Mouse (Mus musculus): Measurements from ENCODE around the gene Pigo. TPM values are rescaled to one million over a fixed set of nuclear protein-coding genes. Genes with fewer than 3 reads are reported as not detected.

Gene Pigo
- 19.2 and 21.3 TPM in 2 replicates for polyA plus RNA-seq (2015; fragmentation: Nextera tagmentation; extraction: Ambion mirVana)

- peaks cover 45% of the 10 kb centered on the region for H3K36me3 ChIP-seq (ENCODE audit: insufficient read depth, low read length)
- no peaks in the 10 kb centered on the region for H3K9me3 ChIP-seq (replicated peaks; ENCODE audit: low read length)
- WGBS = 5% methylated on average over 42 of the region's 42 CpGs
- peak within 1 kb of the TSS; percentile 64 for H3K9ac ChIP-seq (ENCODE audit: low read depth, low read length)
- H3K4me3 ChIP-seq (replicated peaks; ENCODE audit: low read depth, low read length) = peak within 1 kb of the TSS; percentile 49
- TF ChIP-seq CTCF (IDR thresholded peaks at IDR 0.05; ENCODE audit: low read depth) = peak; percentile 83
- peaks cover 12% of the 10 kb centered on the region for H3K4me1 ChIP-seq (replicated peaks; ENCODE audit: insufficient read depth, low read length)
- H3K27ac ChIP-seq = peak within 1 kb of the TSS; percentile 90
- peak; percentile 98 for DNase-seq (ENCODE audit: low spot score)
- ATAC-seq (replicated peaks; ENCODE audit: low FRiP score, low read depth) = peak; percentile 90
- H3K27me3 ChIP-seq (ENCODE audit: insufficient read depth, low read length) = no peaks in the 10 kb centered on the region
- peak within 1 kb of the TSS; percentile 64 for H3K4me2 ChIP-seq (ENCODE audit: low read length)
Measured at GRCm38 (mm10) chr4:43025084-43025960, at the start of gene Pigo. Gene Pigo, minus strand, starts transcription at chr4:43025819.

DNA sequence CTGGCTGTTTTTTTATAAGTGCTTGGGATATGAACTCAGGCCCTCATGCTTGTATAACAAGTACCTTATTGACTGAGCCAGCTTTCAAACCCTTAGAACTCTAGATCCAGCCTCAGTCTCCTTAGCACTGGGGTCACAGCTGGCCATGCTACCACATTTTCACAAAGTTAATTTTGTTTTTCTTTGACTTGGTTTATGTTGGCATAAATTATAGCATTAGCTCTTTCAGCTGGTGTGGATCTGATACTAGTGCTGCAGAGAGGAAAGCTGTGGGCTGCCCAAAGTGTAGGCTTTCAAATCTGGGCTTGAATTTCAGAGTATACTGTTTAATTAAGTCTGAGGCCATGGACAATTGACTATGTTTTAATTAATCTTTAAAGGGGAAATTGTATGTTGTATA lies 49.3 kb upstream of the Pigo start:
- Histone ChIP-seq H3K4me3 (replicated peaks; ENCODE audit: low read depth, low read length) (no peak overlapping the region), H3K36me3 (ENCODE audit: insufficient read depth, low read length) (no peaks in the 10 kb centered on the region), H3K4me2 (ENCODE audit: low read length) (no peak overlapping the region), H3K9me3 (replicated peaks; ENCODE audit: low read length) (no peaks in the 10 kb centered on the region), H3K4me1 (replicated peaks; ENCODE audit: insufficient read depth, low read length) (no peaks in the 10 kb centered on the region), H3K27ac (no peak overlapping the region), H3K27me3 (ENCODE audit: insufficient read depth, low read length) (no peaks in the 10 kb centered on the region), H3K9ac (ENCODE audit: low read depth, low read length) (no peak overlapping the region)
- peak; percentile 76 for DNase-seq (ENCODE audit: low spot score)
- ATAC-seq (replicated peaks; ENCODE audit: low FRiP score, low read depth) = no peak
- no peak for TF ChIP-seq CTCF (IDR thresholded peaks at IDR 0.05; ENCODE audit: low read depth)

GRCm38 (mm10) chr4:43065471-43065870 lies 39.9 kb upstream of the Pigo start:
- Histone ChIP-seq H3K27me3 (ENCODE audit: insufficient read depth, low read length) (no peaks in the 10 kb centered on the region), H3K4me3 (replicated peaks; ENCODE audit: low read depth, low read length) (no peak overlapping the region), H3K9ac (ENCODE audit: low read depth, low read length) (no peak overlapping the region), H3K4me1 (replicated peaks; ENCODE audit: insufficient read depth, low read length) (no peaks in the 10 kb centered on the region), H3K9me3 (replicated peaks; ENCODE audit: low read length) (no peaks in the 10 kb centered on the region), H3K27ac (no peak overlapping the region), H3K36me3 (ENCODE audit: insufficient read depth, low read length) (no peaks in the 10 kb centered on the region), H3K4me2 (ENCODE audit: low read length) (no peak overlapping the region)
- ATAC-seq (replicated peaks; ENCODE audit: low FRiP score, low read depth) = no peak
- 93% methylated on average over 4 of the region's 4 CpGs for WGBS
- DNase-seq (ENCODE audit: low spot score) = no peak
- no peak for TF ChIP-seq CTCF (IDR thresholded peaks at IDR 0.05; ENCODE audit: low read depth)

GRCm38 (mm10) chr4:43060286-43060685 lies 34.7 kb upstream of the Pigo start:
- Histone ChIP-seq H3K9ac (ENCODE audit: low read depth, low read length) (no peak overlapping the region), H3K4me2 (ENCODE audit: low read length) (no peak overlapping the region), H3K36me3 (ENCODE audit: insufficient read depth, low read length) (no peaks in the 10 kb centered on the region), H3K4me3 (replicated peaks; ENCODE audit: low read depth, low read length) (no peak overlapping the region; the same call in 1 of the 2 replicates), H3K4me1 (replicated peaks; ENCODE audit: insufficient read depth, low read length) (peaks cover 4% of the 10 kb centered on the region; the same call in 1 of the 2 replicates), H3K9me3 (replicated peaks; ENCODE audit: low read length) (no peaks in the 10 kb centered on the region), H3K27me3 (ENCODE audit: insufficient read depth, low read length) (no peaks in the 10 kb centered on the region), H3K27ac (0 out of 2 replicates have a peak overlapping the region, but pooled peaks have one; percentile 6)
- 19% methylated on average over 3 of the region's 3 CpGs for WGBS
- DNase-seq (ENCODE audit: low spot score) (peak; percentile 89), ATAC-seq (replicated peaks; ENCODE audit: low FRiP score, low read depth) (no peak)
- peak; percentile 26; the same call in 1 of the 2 replicates for TF ChIP-seq CTCF (IDR thresholded peaks at IDR 0.05; ENCODE audit: low read depth)

- DNase-seq (ENCODE audit: low spot score) = no peak
- 20% methylated on average over 3 of the region's 3 CpGs for WGBS
- Histone ChIP-seq H3K27me3 (ENCODE audit: insufficient read depth, low read length) (no peaks in the 10 kb centered on the region), H3K4me2 (ENCODE audit: low read length) (peak overlapping the region; percentile 90), H3K36me3 (ENCODE audit: insufficient read depth, low read length) (no peaks in the 10 kb centered on the region), H3K4me1 (replicated peaks; ENCODE audit: insufficient read depth, low read length) (peaks cover 4% of the 10 kb centered on the region; the same call in 1 of the 2 replicates), H3K9ac (ENCODE audit: low read depth, low read length) (peak overlapping the region; percentile 80; the same call in 1 of the 2 replicates), H3K4me3 (replicated peaks; ENCODE audit: low read depth, low read length) (peak overlapping the region; percentile 82), H3K27ac (peak overlapping the region; percentile 85; the same call in 1 of the 2 replicates), H3K9me3 (replicated peaks; ENCODE audit: low read length) (no peaks in the 10 kb centered on the region)
- no peak for ATAC-seq (replicated peaks; ENCODE audit: low FRiP score, low read depth)
- TF ChIP-seq CTCF (IDR thresholded peaks at IDR 0.05; ENCODE audit: low read depth) = no peak
Measured at GRCm38 (mm10) chr4:43059697-43060096, 34.1 kb upstream of the Pigo start.

DNA sequence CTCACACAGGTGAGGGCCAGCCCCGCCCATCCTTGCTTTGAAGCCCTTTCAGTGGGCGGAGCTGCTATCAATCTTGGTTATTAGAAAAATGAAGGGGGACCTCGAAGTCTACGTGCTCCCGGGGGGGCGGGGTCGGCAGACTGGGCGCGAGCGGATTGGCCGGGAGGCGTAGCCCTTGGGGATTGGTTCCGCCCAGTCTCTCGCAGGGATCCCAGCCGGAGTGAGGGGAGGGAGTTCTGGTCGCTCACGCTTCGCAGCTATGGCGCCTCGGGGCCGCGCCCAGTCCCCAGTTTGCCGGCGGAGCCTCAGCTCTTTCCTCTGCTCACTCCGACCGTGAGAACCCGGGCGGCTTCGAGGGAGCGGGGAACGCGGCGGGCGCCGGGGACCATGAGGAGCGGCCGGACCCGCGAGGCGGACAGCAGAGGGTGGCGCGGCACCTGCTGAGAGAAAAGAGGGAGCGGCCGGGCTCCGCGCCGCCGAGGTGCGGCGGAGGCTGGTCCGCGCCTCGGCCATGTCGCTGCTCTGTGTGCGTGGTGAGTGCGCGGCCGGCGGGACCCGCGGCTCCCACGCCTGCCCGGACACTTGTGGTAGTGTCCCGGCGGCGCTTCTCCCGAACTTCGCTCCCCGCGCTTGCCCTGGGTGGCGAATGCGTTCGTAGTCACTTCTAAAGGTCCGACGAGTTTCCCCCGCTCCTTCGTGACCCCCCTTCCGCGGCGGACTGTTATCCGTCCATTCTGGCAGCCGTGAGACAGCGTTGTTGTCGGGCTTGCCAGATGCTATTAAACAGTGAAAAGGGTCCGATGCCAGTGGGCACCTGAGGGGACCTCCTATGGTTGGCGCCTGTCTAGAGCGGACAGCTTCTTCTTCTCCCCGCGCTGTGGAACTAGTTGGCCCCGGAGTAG lies 33.4 kb upstream of the Pigo start, which contains the start of gene Unc13b:
Gene Unc13b, plus strand, starts transcription at position 201 of the 902 bp plus-strand sequence.
- peak within 1 kb of the TSS; percentile 82 for H3K4me3 ChIP-seq (replicated peaks; ENCODE audit: low read depth, low read length)
- peak within 1 kb of the TSS; percentile 90 for H3K4me2 ChIP-seq (ENCODE audit: low read length)
- peak within 1 kb of the TSS; percentile 85 for H3K27ac ChIP-seq

More for the DNA sequence above, 33.4 kb upstream of the Pigo start, which contains the start of gene Unc13b:
- Histone ChIP-seq H3K36me3 (ENCODE audit: insufficient read depth, low read length) (no peaks in the 10 kb centered on the region), H3K9me3 (replicated peaks; ENCODE audit: low read length) (no peaks in the 10 kb centered on the region), H3K4me1 (replicated peaks; ENCODE audit: insufficient read depth, low read length) (peaks cover 4% of the 10 kb centered on the region; the same call in 1 of the 2 replicates), H3K9ac (ENCODE audit: low read depth, low read length) (peak within 1 kb of the TSS; percentile 80), H3K27me3 (ENCODE audit: insufficient read depth, low read length) (no peaks in the 10 kb centered on the region)
- TF ChIP-seq CTCF (IDR thresholded peaks at IDR 0.05; ENCODE audit: low read depth) = no peak
- ATAC-seq (replicated peaks; ENCODE audit: low FRiP score, low read depth) = peak; percentile 94
- WGBS = 1% methylated on average over 85 of the region's 90 CpGs
- peak; percentile 97 for DNase-seq (ENCODE audit: low spot score)
